Mouse (Mus musculus) kidney, adult 2 months (tissue): ENCODE data around the gene Drg1.
"Not testable (repeated sequence)": the region's sequence is repeated elsewhere in the genome, so short reads cannot be mapped to it uniquely, and the experiment has no call there.

Experiments used
- CTCF ChIP-seq: fragments of 200-500 bp; conservative IDR thresholded peaks from 2 replicates; pipeline ENCODE4 v1.5.1; 2011; ENCODE audit warnings: low read depth, mild to moderate bottlenecking, control low read depth, low read length, moderate library complexity, mixed read lengths; ENCODE audit not compliant: insufficient read depth, insufficient read length
- POLR2A ChIP-seq: fragments of 200-500 bp; IDR thresholded peaks from one replicate; pipeline ENCODE4 v1.6.1; 2011; ENCODE audit warnings: low read depth, low read length, control low read depth

DNA sequence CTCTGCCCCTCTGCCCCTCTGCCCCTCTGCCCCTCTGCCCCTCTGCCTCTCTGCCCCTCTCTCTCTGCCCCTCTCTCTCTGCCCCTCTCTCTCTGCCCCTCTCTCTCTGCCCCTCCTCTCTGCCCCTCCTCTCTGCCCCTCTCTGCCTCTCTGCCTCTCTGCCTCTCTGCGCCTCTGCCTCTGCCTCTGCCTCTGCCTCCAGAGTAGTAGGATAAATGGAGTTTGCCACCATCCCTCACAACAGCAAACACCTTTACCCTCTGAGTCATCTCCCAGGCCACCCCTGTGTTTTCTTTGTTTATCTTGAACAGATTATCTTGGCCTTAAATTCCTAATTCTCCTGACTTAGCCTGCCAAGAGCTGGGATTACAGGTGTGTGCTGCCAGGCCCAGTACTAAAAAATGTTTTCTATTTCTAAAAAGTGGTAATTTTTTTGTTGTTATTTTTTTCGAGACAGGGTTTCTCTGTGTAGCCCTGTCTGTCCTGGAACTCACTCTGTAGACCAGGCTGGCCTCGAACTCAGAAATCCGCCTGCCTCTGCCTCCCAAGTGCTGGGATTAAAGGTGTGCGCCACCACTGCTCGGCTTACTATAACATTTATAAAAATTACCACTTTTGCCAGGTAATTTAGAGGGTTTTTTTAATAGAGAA lies 85.6 kb downstream of the Drg1 start:
- TF ChIP-seq CTCF, POLR2A: not testable (repeated sequence)
